Mouse (Mus musculus): ENCODE data around the gene Gsn.

Gene Gsn

DNA sequence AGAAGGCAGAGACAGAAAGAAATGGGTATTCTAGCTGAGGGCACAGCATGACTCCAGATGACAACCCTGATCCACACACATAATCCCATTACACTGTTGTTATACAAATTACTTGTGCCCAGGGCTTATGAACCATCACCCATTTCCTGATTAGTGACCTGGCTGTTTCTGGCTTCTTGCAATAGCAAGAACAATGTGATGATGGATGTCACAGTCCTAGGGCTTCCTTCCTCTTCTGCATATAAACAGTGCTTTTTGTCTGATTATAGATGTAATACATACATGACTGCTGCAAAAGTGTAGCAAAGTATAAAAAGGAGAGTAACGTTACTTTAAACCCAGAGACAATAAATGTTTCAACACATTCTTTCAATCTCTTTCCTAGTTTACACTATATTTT is 70.8 kb downstream of the Gsn start:
- ChIA-PET CTCF (no interaction called here), POLR2A (interaction anchor here in 2 of 4 experiments (1.3 to 3.1 kb wide), 2 partner anchors 9 kb away, joined by 3 to 8 read pairs; partner anchors contain the start of gene Stom (in 1 of the 2))

- POLR2A ChIA-PET = interaction anchor here in 2 of 4 experiments (0.7 to 3.1 kb wide), 2 partner anchors 9 to 126 kb away, joined by 4 to 8 read pairs; partner anchors contain the start of gene Stom (in 1 of the 2)
- CTCF ChIA-PET = no interaction called here
Measured at GRCm38 (mm10) chr2:35327583-35327982, 71.4 kb downstream of the Gsn start.

DNA sequence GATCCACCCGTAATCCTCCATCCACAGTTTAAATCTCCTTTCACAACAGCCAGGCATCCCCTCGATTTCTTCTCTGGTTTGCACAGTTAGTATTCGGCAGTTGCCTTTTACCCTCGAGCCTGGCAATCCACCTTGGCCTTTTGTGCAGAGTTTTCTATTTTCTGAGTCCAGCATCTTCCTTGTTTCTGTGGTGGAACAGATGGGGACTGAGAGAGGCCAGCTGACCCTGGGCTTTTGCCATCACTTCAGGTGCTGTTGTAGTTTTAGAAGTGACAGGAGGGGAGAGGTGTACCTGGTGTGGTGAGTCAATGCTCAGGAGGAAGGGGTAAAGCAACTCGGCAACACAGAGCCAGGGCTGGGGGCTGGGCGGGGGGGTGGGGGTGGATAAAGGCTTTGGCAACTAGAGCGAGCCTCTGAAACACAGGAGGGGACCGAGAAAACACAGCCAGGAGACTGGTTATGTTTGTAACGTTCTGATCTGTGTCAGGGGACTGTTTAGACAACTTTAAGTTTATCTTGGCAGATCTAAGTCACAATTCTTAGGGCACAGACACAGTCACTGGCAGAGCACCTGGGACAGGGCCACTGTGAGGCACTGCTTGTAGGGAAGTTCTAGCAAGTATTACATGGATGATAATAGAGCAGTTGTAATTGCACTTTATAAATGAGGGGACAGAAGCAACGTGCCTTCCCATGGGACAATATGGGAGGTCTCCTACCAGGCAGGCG is 72.0 kb downstream of the Gsn start:
- CTCF ChIA-PET = interaction anchor here in 1 of 4 experiments (1.9 kb wide), 1 partner anchor 39 kb away, joined by 4 read pairs; no protein-coding TSS in a partner anchor

DNA sequence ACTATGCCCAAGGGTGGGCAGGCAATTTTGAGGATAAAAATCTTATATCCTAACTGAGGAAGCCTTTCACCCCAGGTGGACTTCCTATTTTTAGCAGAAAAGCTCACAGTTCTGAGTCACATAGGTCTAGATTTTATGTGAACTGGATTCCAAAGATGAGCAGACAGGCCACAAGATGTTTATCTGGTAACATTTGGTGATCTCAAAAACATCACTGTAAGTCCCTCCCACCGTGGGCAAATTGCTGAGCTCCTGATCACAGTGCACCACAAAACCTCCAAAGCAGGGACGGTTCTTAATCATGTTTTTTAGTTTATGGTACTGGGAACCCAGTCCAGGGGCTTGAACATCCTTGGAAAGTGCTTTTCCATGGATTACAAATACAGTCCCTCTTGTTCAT is 72.9 kb downstream of the Gsn start:
- POLR2A ChIA-PET = interaction anchor here in 2 of 4 experiments (1.2 to 3.1 kb wide), 2 partner anchors 7 to 51 kb away, joined by 3 to 8 read pairs; partner anchors contain the start of gene Stom (in 1 of the 2)
- CTCF ChIA-PET = interaction anchor here in 2 of 4 experiments (0.7 to 1.9 kb wide), 3 partner anchors 31 to 64 kb away, joined by 3 to 4 read pairs (median 3); no protein-coding TSS in a partner anchor

More for the DNA sequence above, 72.0 kb downstream of the Gsn start:
- POLR2A ChIA-PET = interaction anchor here in 2 of 4 experiments (0.7 to 3.1 kb wide), 2 partner anchors 8 to 125 kb away, joined by 4 to 8 read pairs; partner anchors contain the start of gene Stom (in 1 of the 2)

DNA sequence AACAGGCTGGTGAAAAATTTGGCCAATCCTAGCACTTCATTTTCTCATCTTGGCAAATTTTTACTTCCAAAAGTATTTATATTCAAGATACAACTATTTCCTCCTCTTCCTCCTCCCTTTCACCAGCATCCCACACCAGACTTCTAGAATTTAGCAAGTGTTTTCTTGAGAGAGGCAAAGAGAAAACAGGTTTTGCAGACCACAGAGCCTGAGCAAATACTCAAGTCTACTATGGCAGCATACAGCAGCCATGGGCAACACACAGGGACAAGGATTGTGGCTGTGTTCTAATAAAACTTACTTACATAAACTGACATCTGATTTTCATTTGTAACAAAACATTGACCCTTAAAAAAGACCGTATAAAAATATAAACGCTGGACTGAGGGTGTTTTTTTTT is 75.0 kb downstream of the Gsn start:
- POLR2A ChIA-PET = no interaction called here
- CTCF ChIA-PET = no interaction called here

GRCm38 (mm10) chr2:35333670-35334069 is 77.5 kb downstream of the Gsn start:
- CTCF ChIA-PET = interaction anchor here in 1 of 4 experiments (0.6 kb wide), 1 partner anchor 102 kb away, joined by 4 read pairs; no protein-coding TSS in a partner anchor

DNA sequence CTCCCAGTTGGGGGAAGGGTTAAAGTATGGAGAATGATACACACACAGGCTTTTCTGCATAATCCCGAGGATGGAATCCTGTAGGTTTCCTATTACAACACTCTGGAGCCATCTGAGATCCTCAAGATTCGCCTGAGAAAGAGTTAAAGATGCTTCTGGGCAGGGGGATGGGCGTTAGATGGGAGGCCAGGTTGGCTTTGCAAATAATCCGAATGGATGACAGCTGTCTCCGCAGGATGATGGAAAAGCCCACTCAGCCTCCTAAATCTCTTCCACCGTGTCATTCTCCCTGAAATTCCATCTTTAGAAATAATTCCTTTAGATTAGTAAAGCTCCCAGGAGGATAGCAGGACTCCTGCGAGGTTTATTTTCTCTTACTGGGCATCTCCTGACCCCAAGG is 79.4 kb downstream of the Gsn start:
- ChIA-PET POLR2A (interaction anchor here in 2 of 4 experiments (1.2 to 2.3 kb wide), 6 partner anchors 8 to 520 kb away, joined by 3 to 8 read pairs (median 6); partner anchors contain the start of gene Cntrl (in 1 of the 2)), CTCF (interaction anchor here in 3 of 4 experiments (1.3 to 2.1 kb wide), 3 partner anchors 13 to 14 kb away, joined by 3 to 12 read pairs (median 6); no protein-coding TSS in a partner anchor)

More at GRCm38 (mm10) chr2:35333670-35334069, 77.5 kb downstream of the Gsn start:
- POLR2A ChIA-PET = no interaction called here

GRCm38 (mm10) chr2:35336388-35337280 is 80.5 kb downstream of the Gsn start, which contains the start of gene Stom:
Gene Stom, minus strand, starts transcription at chr2:35336976.
- CTCF ChIA-PET = interaction anchor here in 3 of 4 experiments (0.6 to 2.1 kb wide), 8 partner anchors 12 to 510 kb away, joined by 3 to 12 read pairs (median 4); partner anchors contain the start of gene 4930402F06Rik (in 1 of the 3)
- POLR2A ChIA-PET = interaction anchor here in 3 of 4 experiments (0.5 to 2.3 kb wide), 43 partner anchors 8 to 565 kb away, joined by 3 to 10 read pairs (median 4); partner anchors contain the start of genes Hspa5 (in 2 of the 3), Cntrl (in 1 of the 3) and Ggta1 (in 1 of the 3)

DNA sequence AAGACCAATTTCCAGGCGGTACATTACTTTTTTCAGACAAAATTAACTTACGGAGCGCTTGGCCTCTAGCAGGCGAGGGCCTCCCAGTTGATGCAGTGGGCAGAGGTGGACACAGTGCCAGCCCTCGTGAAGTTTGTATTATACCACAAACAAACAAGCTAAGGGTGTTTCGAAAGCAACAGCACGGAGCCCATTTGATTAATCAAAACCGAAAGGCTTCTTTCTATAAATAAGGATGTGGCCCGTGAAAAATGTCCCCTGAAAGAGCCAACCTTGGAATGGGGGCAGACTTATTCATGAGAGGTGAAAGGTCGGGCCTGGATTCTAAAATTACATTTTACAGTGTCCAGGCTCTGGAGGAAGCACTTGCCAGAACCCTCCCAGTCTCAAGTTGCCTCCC is 81.2 kb downstream of the Gsn start:
- POLR2A ChIA-PET = interaction anchor here in 3 of 4 experiments (0.5 to 2.3 kb wide), 35 partner anchors 8 to 566 kb away, joined by 3 to 10 read pairs (median 4); partner anchors contain the start of genes Hspa5 (in 2 of the 3), Cntrl (in 1 of the 3) and Ggta1 (in 1 of the 3)
- CTCF ChIA-PET = interaction anchor here in 3 of 4 experiments (0.6 to 2.1 kb wide), 11 partner anchors 11 to 510 kb away, joined by 3 to 12 read pairs (median 5); partner anchors contain the start of gene 4930402F06Rik (in 1 of the 3)

GRCm38 (mm10) chr2:35338036-35338435 is 81.9 kb downstream of the Gsn start:
- ChIA-PET CTCF (interaction anchor here in 3 of 4 experiments (0.6 to 1.5 kb wide), 7 partner anchors 49 to 728 kb away, joined by 3 to 6 read pairs (median 4); no protein-coding TSS in a partner anchor), POLR2A (interaction anchor here in 2 of 4 experiments (1.0 to 1.5 kb wide), 3 partner anchors 20 to 566 kb away, joined by 3 to 5 read pairs (median 4); partner anchors contain the start of gene Hspa5 (in 1 of the 2))

- POLR2A ChIA-PET = no interaction called here
Measured at GRCm38 (mm10) chr2:35338707-35339106, 82.5 kb downstream of the Gsn start.

DNA sequence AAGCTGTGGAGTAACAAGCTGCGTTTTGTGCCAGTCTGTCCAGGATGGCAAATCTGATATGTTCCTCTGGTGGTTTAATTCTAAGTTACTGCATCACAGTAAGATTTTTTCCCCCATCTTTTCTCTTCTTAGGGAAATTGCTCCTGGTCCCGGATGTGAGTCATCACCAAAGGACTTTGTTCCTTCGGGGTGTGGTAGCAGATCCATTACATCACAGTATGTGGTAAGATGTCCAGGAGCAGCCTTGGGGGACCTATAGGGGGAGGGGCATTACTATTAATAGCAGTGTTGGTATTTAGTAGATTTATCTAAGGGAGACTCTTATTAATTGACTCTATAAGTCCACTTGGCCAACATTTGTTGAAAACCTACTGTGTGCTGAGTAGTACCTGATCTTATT is 86.4 kb downstream of the Gsn start:
- ChIA-PET POLR2A (no interaction called here), CTCF (no interaction called here)

More at GRCm38 (mm10) chr2:35338707-35339106, 82.5 kb downstream of the Gsn start:
- CTCF ChIA-PET = interaction anchor here in 2 of 4 experiments (0.7 to 1.5 kb wide), 3 partner anchors 50 to 727 kb away, joined by 4 to 6 read pairs (median 5); no protein-coding TSS in a partner anchor

- POLR2A ChIA-PET = no interaction called here
- CTCF ChIA-PET = no interaction called here
Measured at GRCm38 (mm10) chr2:35345984-35346383, 89.8 kb downstream of the Gsn start.

DNA sequence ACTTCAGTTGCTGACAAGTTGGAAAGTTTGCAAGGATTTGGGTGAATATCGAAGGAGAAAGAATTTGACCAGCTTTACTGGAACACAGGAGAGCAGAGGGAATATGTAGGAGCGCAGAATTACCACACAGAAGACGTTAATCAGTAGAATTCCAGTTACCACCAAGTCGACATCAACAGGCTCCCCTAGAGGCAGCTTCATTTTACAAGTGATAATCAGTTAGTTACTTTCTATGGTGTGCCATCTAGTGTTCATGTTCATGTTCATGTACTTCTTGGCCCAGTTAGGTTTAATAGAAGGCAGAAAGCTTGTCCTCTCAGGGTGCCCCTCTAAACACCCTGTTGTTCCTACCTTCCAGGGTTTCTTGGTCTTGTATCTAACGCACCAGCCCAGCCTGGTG is 93.0 kb downstream of the Gsn start:
- ChIA-PET POLR2A (interaction anchor here in 2 of 4 experiments (0.9 to 2.7 kb wide), 3 partner anchors 12 to 51 kb away, joined by 3 to 10 read pairs (median 4); partner anchors contain the start of gene Stom (in 1 of the 2)), CTCF (interaction anchor here (0.5 to 2.0 kb wide), 28 partner anchors 8 to 163 kb away, joined by 3 to 22 read pairs (median 4); partner anchors contain the start of gene Stom (in 2 of the 4))

All from embryonic stem cell, embryonic (primary cell).